Mouse (Mus musculus) gastrocnemius, adult 2 months (tissue): ENCODE measurements around the gene Ephb2. TPM values are rescaled to one million over a fixed set of nuclear protein-coding genes. Genes with fewer than 3 reads are reported as not detected.

Source experiments
- DNase-seq: peaks from one replicate; pipeline ENCODE4 v3.0.0; 2022
- H3K27ac ChIP-seq: fragments of 200-600 bp; 2 replicates; pipeline ENCODE4 v1.8.1; 2022; ENCODE audit warnings: mild to moderate bottlenecking
- H3K4me3 ChIP-seq: fragments of 200-600 bp; 2 replicates; pipeline ENCODE4 v1.8.1; 2022; ENCODE audit warnings: mild to moderate bottlenecking, moderate library complexity
- CTCF ChIP-seq: fragments of 200-600 bp; IDR thresholded peaks from 2 replicates; pipeline ENCODE4 v1.8.1; 2022; ENCODE audit warnings: antibody characterized with exemption, mild to moderate bottlenecking, moderate library complexity
- intact Hi-C: fragments of 180-260 bp; cut with DNase I; formaldehyde crosslinking; loops from one replicate; pipeline ENCODE4 v1.15.1; 2025
- total RNA-seq, 2 experiments: library from RNA; stranded (reverse); gene quantifications; 2 replicates each; pipeline ENCODE4 v1.2.3; 2021

Gene Ephb2
- total RNA-seq, 2 experiments from 2014 or later = 0.26 to 1.9 TPM

- Histone ChIP-seq H3K27ac (no peak overlapping the region), H3K4me3 (no peak overlapping the region)
- intact Hi-C loops = no loop called here
- TF ChIP-seq CTCF = no peak
- DNase-seq = no peak
Observed at GRCm38 (mm10) chr4:136729574-136729973, 106.2 kb downstream of the Ephb2 start.

- intact Hi-C loops = no loop called here
- TF ChIP-seq CTCF = no peak
Observed at GRCm38 (mm10) chr4:136726941-136727340, 108.8 kb downstream of the Ephb2 start.

GRCm38 (mm10) chr4:136724731-136725130 is 111.1 kb downstream of the Ephb2 start:
- Histone ChIP-seq H3K27ac (no peak overlapping the region), H3K4me3 (0 out of 2 replicates have a peak overlapping the region, but pooled peaks have one; percentile 4)
- TF ChIP-seq CTCF = peak; percentile 32
- DNase-seq = no peak
- intact Hi-C loops = no loop called here

More at GRCm38 (mm10) chr4:136726941-136727340, 108.8 kb downstream of the Ephb2 start:
- no peak for DNase-seq
- Histone ChIP-seq H3K27ac (no peak overlapping the region), H3K4me3 (no peak overlapping the region)

- no peak for DNase-seq
- Histone ChIP-seq H3K27ac (no peak overlapping the region), H3K4me3 (no peak overlapping the region)
- no peak for TF ChIP-seq CTCF
- intact Hi-C loops = no loop called here
Observed at GRCm38 (mm10) chr4:136722361-136723082, 113.3 kb downstream of the Ephb2 start.

GRCm38 (mm10) chr4:136721937-136722336 is 113.9 kb downstream of the Ephb2 start:
- TF ChIP-seq CTCF = no peak
- no peak for DNase-seq
- no peak overlapping the region for H3K27ac ChIP-seq
- no peak overlapping the region for H3K4me3 ChIP-seq
- intact Hi-C loops = no loop called here

GRCm38 (mm10) chr4:136720025-136720424 is 115.8 kb downstream of the Ephb2 start:
- intact Hi-C loops = no loop called here
- Histone ChIP-seq H3K27ac (no peak overlapping the region), H3K4me3 (no peak overlapping the region)
- TF ChIP-seq CTCF = no peak
- DNase-seq = no peak

GRCm38 (mm10) chr4:136718193-136718986 is 117.4 kb downstream of the Ephb2 start:
- TF ChIP-seq CTCF = no peak
- DNase-seq = no peak
- Histone ChIP-seq H3K4me3 (no peak overlapping the region), H3K27ac (no peak overlapping the region)
- intact Hi-C loops = no loop called here

- H3K27ac ChIP-seq = no peak overlapping the region
- no peak overlapping the region for H3K4me3 ChIP-seq
- DNase-seq = no peak
- intact Hi-C loops = no loop called here
- TF ChIP-seq CTCF = no peak
Observed at GRCm38 (mm10) chr4:136716561-136716972, 119.2 kb downstream of the Ephb2 start.

GRCm38 (mm10) chr4:136714530-136714929 is 121.3 kb downstream of the Ephb2 start:
- no peak for DNase-seq
- no peak for TF ChIP-seq CTCF
- Histone ChIP-seq H3K27ac (no peak overlapping the region), H3K4me3 (no peak overlapping the region)
- intact Hi-C loops = no loop called here

GRCm38 (mm10) chr4:136713889-136714288 is 121.9 kb downstream of the Ephb2 start:
- DNase-seq = no peak
- Histone ChIP-seq H3K4me3 (no peak overlapping the region), H3K27ac (no peak overlapping the region)
- intact Hi-C loops = no loop called here
- TF ChIP-seq CTCF = no peak

GRCm38 (mm10) chr4:136713431-136713830 is 122.4 kb downstream of the Ephb2 start:
- intact Hi-C loops = no loop called here
- Histone ChIP-seq H3K4me3 (no peak overlapping the region), H3K27ac (no peak overlapping the region)
- no peak for DNase-seq
- TF ChIP-seq CTCF = no peak

- TF ChIP-seq CTCF = no peak
- DNase-seq = no peak
- no peak overlapping the region for H3K27ac ChIP-seq
- no peak overlapping the region for H3K4me3 ChIP-seq
- intact Hi-C loops = no loop called here
Observed at GRCm38 (mm10) chr4:136711985-136712768, 123.6 kb downstream of the Ephb2 start.

GRCm38 (mm10) chr4:136710345-136710744 is 125.4 kb downstream of the Ephb2 start:
- intact Hi-C loops = no loop called here
- DNase-seq = no peak
- H3K27ac ChIP-seq = no peak overlapping the region
- TF ChIP-seq CTCF = no peak
- no peak overlapping the region for H3K4me3 ChIP-seq
